ENCODE assay signal across 32 mouse cellular contexts in genomic region chr4:44593091-44593490, GRCm38 (mm10).
"Had no signal": no experiment of that assay in that cellular context is flagged by ENCODE, and none has a peak within 500 bp of the region (broad histone marks: within the 10 kb centered on the region; RNA-seq: fewer than 3 reads in every experiment).

No protein-coding gene starts in this region.

- H3K9me3 ChIP-seq: heart, embryonic 15.5 days; hindbrain, embryonic 10.5 days; hindbrain, embryonic 13.5 days; hindbrain, embryonic 15.5 days; intestine, embryonic 15.5 days; kidney, embryonic 15.5 days had no signal

- H3K27ac ChIP-seq: heart, embryonic 15.5 days; hindbrain, embryonic 10.5 days; hindbrain, embryonic 12.5 days; hindbrain, embryonic 13.5 days; hindbrain, embryonic 14.5 days; hindbrain, embryonic 15.5 days; hindbrain, postnatal 0 days; intestine, embryonic 15.5 days; kidney, embryonic 15.5 days; kidney, postnatal 0 days; layer of hippocampus, adult 2 months; left cerebral cortex, adult 2 months had no signal

- H3K9ac ChIP-seq: heart, embryonic 15.5 days; hindbrain, embryonic 12.5 days; hindbrain, embryonic 13.5 days; hindbrain, embryonic 14.5 days; hindbrain, embryonic 15.5 days; intestine, embryonic 15.5 days; kidney, embryonic 15.5 days had no signal

- H3K4me1 ChIP-seq: heart, embryonic 15.5 days; hindbrain, embryonic 12.5 days; hindbrain, embryonic 15.5 days; intestine, embryonic 15.5 days; kidney, embryonic 15.5 days had no signal

- H3K36me3 ChIP-seq: heart, embryonic 15.5 days; hindbrain, embryonic 12.5 days; hindbrain, embryonic 13.5 days; hindbrain, embryonic 15.5 days; intestine, embryonic 15.5 days; kidney, embryonic 15.5 days had no signal

- ATAC-seq: hindbrain, embryonic 16.5 days; hindbrain, postnatal 0 days; inflammation-experienced regulatory T-cells, adult 6 months; intestine, embryonic 15.5 days; intestine, embryonic 16.5 days; intestine, postnatal 0 days had no signal

- H3K4me3 ChIP-seq: heart, embryonic 15.5 days; hindbrain, embryonic 10.5 days; hindbrain, embryonic 12.5 days; hindbrain, embryonic 13.5 days; hindbrain, embryonic 15.5 days; intestine, embryonic 15.5 days; kidney, embryonic 15.5 days; layer of hippocampus, adult 2 months; left cerebral cortex, adult 2 months had no signal

- H3K27me3 ChIP-seq: heart, embryonic 15.5 days; hindbrain, embryonic 13.5 days; hindbrain, embryonic 15.5 days; intestine, embryonic 15.5 days; kidney, embryonic 15.5 days had no signal

- H3K4me2 ChIP-seq: heart, embryonic 15.5 days; hindbrain, embryonic 12.5 days; hindbrain, embryonic 13.5 days; hindbrain, embryonic 14.5 days; hindbrain, embryonic 15.5 days; intestine, embryonic 15.5 days; kidney, embryonic 15.5 days had no signal

- DNase-seq: heart, postnatal 10 days; heart, postnatal 14 days; heart, postnatal 36 days; heart, postnatal 4 days; kidney, adult 11 months; kidney, adult 18-20 months; kidney, adult 2 months; kidney, adult 8-10 months; kidney, adult 9 months; kidney, postnatal 10 days; kidney, postnatal 14 days; kidney, postnatal 25 days; kidney, postnatal 36 days; kidney, postnatal 4 days; layer of hippocampus, adult 9-11 months; layer of hippocampus, postnatal 36 days had no signal
